Mouse (Mus musculus): ENCODE data around the gene Alg13.

GRCm38 (mm10) chrX:144423848-144424247 lies 106.2 kb downstream of the Alg13 start:
- TF ChIP-seq CTCF (IDR thresholded peaks at IDR 0.05; ENCODE audit: low read depth, low read length) (no peak), POLR2A (IDR thresholded peaks at IDR 0.05; ENCODE audit: insufficient read depth, low read length) (no peak)
